Mouse (Mus musculus) neural tube, embryonic 14.5 days (tissue): ENCODE data around the gene Ankle2. TPM values are rescaled to one million over a fixed set of nuclear protein-coding genes. Genes with fewer than 3 reads are reported as not detected.

Experiments
- ATAC-seq: fragments of 200-750 bp; cut with Nextera tagmentation; 2 replicates; pipeline ENCODE4 v1.8.0; 2017; ENCODE audit warnings: low read depth, mild to moderate bottlenecking, moderate TSS enrichment, moderate library complexity
- H3K27ac ChIP-seq: fragments of 300-500 bp; sonication (generic); 2 replicates; pipeline ENCODE4 v1.5.1; 2014; ENCODE audit warnings: low read depth, mild to moderate bottlenecking, control low read depth, low read length, moderate library complexity, mixed read lengths
- H3K27me3 ChIP-seq: fragments of 300-500 bp; sonication (generic); 2 replicates; pipeline ENCODE4 v1.6.1; 2014; ENCODE audit warnings: low read length; ENCODE audit not compliant: control insufficient read depth, insufficient read depth
- H3K36me3 ChIP-seq: fragments of 300-500 bp; sonication (generic); 2 replicates; pipeline ENCODE4 v1.6.1; 2014; ENCODE audit warnings: low read length, mixed read lengths; ENCODE audit not compliant: control insufficient read depth, insufficient read depth
- H3K4me1 ChIP-seq: fragments of 300-500 bp; sonication (generic); 2 replicates; pipeline ENCODE4 v1.6.1; 2014; ENCODE audit warnings: low read length; ENCODE audit not compliant: control insufficient read depth, insufficient read depth
- H3K4me2 ChIP-seq: fragments of 300-500 bp; sonication (generic); 2 replicates; pipeline ENCODE4 v1.6.1; 2014; ENCODE audit warnings: mild to moderate bottlenecking, low read depth, low read length, control low read depth
- H3K4me3 ChIP-seq: fragments of 300-500 bp; sonication (generic); 2 replicates; pipeline ENCODE4 v1.5.1; 2014; ENCODE audit warnings: low read depth, low read length, control low read depth, mixed read lengths
- H3K9ac ChIP-seq: fragments of 300-500 bp; sonication (generic); replicated peaks from 2 replicates; pipeline ENCODE4 v1.6.1; 2014; ENCODE audit warnings: low read depth, mild to moderate bottlenecking, control low read depth, low read length, mixed read lengths
- H3K9me3 ChIP-seq: fragments of 300-500 bp; sonication (generic); 2 replicates; pipeline ENCODE4 v1.6.1; 2016; ENCODE audit warnings: low read length; ENCODE audit not compliant: control insufficient read depth
- WGBS: fragments of 180-500 bp; shearing (Covaris S2); extraction: QIAGEN DNeasy Blood & Tissue Kit; methylation state at CpG from one replicate; pipeline ENCODE4 v1.1.7; 2014; 5-methylcytosine and 5-hydroxymethylcytosine counted together
- polyA plus RNA-seq: library from polyadenylated mRNA; unstranded; fragments of >200 nt; fragmentation: Nextera tagmentation; extraction: Ambion mirVana; gene quantifications from 2 replicates; pipeline ENCODE4 v1.2.1, GENCODE M21; 2014

Gene Ankle2
- polyA plus RNA-seq, 1 experiment from 2014 or later: 33.8 TPM

DNA sequence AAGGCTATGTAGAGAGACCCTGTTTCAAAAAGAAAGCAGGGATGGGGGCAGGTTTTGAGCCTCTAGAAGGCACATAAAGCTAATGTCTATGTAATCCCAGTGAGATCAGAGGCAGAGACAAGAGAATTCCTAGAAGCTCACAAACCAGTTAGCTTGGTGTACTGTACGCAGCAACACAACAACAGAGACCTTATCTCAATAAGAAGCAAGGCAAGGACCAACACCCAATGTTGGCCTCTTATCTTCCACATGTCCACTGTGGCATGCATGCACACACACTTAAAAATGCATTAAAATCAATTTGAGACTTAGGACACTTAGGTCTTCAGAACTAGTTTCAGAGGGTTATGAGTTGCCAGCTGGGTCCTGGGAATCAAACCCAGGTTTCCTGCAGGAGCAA, 60.8 kb downstream of the Ankle2 start:
- Histone ChIP-seq H3K27me3 (no peaks in the 10 kb centered on the region), H3K4me1 (no peaks in the 10 kb centered on the region), H3K27ac (no peak overlapping the region), H3K4me2 (no peak overlapping the region), H3K9ac (no peak overlapping the region), H3K36me3 (no peaks in the 10 kb centered on the region), H3K9me3 (no peaks in the 10 kb centered on the region), H3K4me3 (no peak overlapping the region)
- WGBS: 100% methylated on average over 1 of the region's 1 CpGs
- no peak for ATAC-seq

DNA sequence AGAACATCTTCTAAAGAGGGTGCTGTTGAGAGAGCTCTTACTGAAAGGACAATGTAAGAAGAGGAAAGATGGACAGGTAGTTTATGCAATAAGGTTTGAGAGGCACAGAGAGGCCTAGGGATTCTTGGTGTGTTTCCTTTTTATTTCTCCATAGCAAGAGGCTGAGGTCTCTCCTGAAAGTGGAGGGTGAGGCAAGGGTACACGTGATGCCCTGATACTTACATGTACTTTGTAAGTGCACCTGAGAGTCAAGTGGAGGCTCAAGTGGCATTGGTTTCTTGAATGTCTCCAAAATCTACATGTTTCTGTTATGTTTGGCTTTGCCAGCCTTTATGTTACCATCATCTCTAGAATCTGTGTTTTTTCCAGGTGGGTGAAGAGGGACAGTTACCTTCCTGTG, 65.8 kb downstream of the Ankle2 start:
- Histone ChIP-seq H3K4me1 (no peaks in the 10 kb centered on the region), H3K4me3 (no peak overlapping the region), H3K9ac (no peak overlapping the region), H3K9me3 (no peaks in the 10 kb centered on the region), H3K36me3 (0 out of 2 replicates have a peak, but pooled peaks cover 3% of the 10 kb centered on the region), H3K27me3 (no peaks in the 10 kb centered on the region), H3K27ac (no peak overlapping the region), H3K4me2 (no peak overlapping the region)
- 100% methylated on average over 1 of the region's 1 CpGs for WGBS
- ATAC-seq: no peak

DNA sequence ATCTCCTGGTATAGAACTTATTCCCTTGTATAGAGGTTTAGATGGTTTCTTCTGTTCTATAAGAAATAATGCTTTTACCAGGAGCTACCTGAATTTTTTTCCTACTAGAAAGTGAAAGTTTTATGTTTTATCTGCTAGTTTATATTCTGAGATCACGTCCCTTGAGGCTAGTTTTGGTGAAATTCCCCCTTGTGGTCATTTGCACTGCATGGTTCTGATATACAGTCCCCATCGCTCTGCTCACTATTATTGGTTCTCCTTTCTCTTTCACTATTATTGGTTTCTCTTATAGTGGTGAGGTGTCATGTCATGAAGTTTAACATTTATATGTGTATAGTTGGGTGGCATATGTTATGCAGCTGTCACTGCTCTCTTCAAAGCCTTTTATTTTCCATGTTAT, 69.8 kb downstream of the Ankle2 start:
- Histone ChIP-seq H3K4me2 (no peak overlapping the region), H3K27me3 (no peaks in the 10 kb centered on the region), H3K9ac (no peak overlapping the region), H3K9me3 (no peaks in the 10 kb centered on the region), H3K4me3 (no peak overlapping the region), H3K36me3 (0 out of 2 replicates have a peak, but pooled peaks cover 3% of the 10 kb centered on the region), H3K4me1 (no peaks in the 10 kb centered on the region), H3K27ac (no peak overlapping the region)
- no peak for ATAC-seq
- 99% methylated on average over 2 of the region's 2 CpGs for WGBS

Other genes with a start within 250 kb of the Ankle2 start
- 29.8 and 30.8 TPM in 2 replicates for gene Zfp932, start 234.5 kb upstream of the Ankle2 start, polyA plus RNA-seq
- 5.3 and 7.5 TPM in 2 replicates for gene Gm17655, start 158.5 kb upstream of the Ankle2 start, polyA plus RNA-seq
- 0.33 and 0.50 TPM in 2 replicates for gene Gm35315, start 136.6 kb upstream of the Ankle2 start, polyA plus RNA-seq
- 2.0 and 2.7 TPM in 2 replicates for gene Plcxd1, start 131.0 kb upstream of the Ankle2 start, polyA plus RNA-seq
- 57.3 and 61.5 TPM in 2 replicates for gene Gtpbp6, start 122.8 kb upstream of the Ankle2 start, polyA plus RNA-seq
- 12.2 and 17.1 TPM in 2 replicates for gene Zfp605, start 120.9 kb upstream of the Ankle2 start, polyA plus RNA-seq
- 101 and 108 TPM in 2 replicates for gene Chfr, start 95.2 kb upstream of the Ankle2 start, polyA plus RNA-seq
- gene Golga3, start 54.3 kb upstream of the Ankle2 start, polyA plus RNA-seq: 30.4 and 31.5 TPM in 2 replicates
- gene Pgam5, start 38.9 kb downstream of the Ankle2 start, polyA plus RNA-seq: 111 and 113 TPM in 2 replicates
- gene Pxmp2, start 55.2 kb downstream of the Ankle2 start, polyA plus RNA-seq: 10.0 and 11.9 TPM in 2 replicates
- 5.9 and 8.2 TPM in 2 replicates for gene Pole, start 55.3 kb downstream of the Ankle2 start, polyA plus RNA-seq
- gene P2rx2, start 112.2 kb downstream of the Ankle2 start, polyA plus RNA-seq: 9.0 and 10.0 TPM in 2 replicates
- not detected in 2 replicates for gene Lrcol1, start 113.7 kb downstream of the Ankle2 start, polyA plus RNA-seq
- gene Fbrsl1, start 217.5 kb downstream of the Ankle2 start, polyA plus RNA-seq: 21.2 and 23.5 TPM in 2 replicates